Mouse (Mus musculus) cerebellum, postnatal 36 days (tissue): ENCODE results near the gene Sh3bgr.

Experiments used
- DNase-seq, 2 experiments: peaks; one replicate each; pipeline ENCODE4 v3.0.0; 2021 to 2022; ENCODE audit warnings: mixed read lengths in 2 of 2

Sh3bgr gene

DNA sequence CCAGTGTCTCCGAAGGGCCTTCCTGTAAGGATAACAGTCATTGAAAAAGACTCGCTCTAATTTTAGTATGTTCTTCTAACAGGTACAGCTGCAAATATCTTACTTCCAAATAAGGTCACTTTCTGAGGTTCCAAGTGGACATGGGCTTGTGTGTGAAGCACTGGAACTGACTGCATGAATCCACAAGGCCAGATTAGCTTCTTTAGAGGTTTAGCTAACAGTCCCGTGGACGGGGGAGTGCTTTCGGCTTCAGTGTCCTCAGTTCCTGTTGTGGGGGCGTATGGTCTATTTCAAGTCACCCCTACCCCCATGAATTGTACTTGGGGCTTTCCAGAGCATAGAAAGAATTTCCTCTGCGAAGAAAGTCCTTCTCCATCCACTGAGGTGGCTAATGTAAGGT, 10.6 kb downstream of the Sh3bgr start:
- no peak for DNase-seq

DNA sequence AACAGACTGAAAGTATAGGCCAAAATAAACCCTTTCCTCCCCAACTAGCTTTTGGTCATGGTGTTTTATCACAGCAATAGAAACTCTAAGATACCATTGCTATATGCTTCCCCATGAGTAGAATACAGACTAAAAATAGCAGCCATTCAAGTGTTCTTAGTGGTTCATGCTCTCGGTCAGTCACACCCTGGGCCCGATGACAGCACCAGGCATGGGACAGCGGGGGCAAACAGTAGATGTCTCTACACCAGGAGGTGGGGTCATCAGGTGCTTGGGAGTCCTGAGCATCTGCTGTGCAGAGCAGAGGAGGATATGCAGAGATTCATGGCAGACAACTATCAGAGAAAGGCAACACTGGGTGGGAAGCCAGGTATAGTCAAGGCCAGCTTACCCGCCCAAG, 12.8 kb downstream of the Sh3bgr start:
- no peak for DNase-seq

DNA sequence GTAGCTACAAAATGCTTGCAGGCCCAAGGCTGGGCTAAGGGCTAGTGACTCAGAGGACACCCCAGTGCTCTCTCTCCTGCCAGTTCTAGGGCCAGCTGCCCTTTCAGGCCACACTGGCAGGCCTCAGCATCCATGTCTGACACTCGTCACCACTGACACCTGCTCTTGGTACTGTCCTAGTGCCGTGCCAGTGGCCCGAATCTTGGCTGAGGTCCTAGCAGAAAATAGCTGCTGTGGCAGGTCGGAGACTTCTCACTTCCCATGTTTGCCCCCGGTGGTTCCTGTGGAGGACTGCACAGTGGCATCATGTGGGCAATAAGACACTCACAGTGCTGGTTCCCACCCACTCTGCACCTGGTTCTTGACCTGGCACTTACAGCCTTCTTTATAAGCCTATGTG, 21.2 kb downstream of the Sh3bgr start:
- DNase-seq = peak; percentile 35 to 42

DNA sequence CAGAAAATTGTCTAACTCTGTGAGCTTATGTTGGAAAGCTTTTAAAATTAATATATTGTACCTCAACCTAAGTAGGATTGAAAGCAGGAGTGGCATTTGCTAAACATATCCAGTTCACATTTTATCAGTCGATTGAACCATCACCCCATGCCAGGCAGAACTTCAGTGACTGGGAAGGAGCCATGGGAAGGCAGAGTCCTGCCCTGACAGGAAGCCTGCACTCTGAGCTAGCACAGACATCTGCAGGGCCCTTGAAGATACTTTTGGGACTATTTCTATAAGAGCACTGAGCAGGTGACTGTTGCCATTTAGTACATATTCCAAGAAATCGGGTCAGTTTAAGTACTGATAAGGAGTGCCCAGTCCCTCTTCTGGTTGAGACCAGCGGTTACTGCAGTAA, 21.7 kb downstream of the Sh3bgr start:
- DNase-seq = no peak

DNA sequence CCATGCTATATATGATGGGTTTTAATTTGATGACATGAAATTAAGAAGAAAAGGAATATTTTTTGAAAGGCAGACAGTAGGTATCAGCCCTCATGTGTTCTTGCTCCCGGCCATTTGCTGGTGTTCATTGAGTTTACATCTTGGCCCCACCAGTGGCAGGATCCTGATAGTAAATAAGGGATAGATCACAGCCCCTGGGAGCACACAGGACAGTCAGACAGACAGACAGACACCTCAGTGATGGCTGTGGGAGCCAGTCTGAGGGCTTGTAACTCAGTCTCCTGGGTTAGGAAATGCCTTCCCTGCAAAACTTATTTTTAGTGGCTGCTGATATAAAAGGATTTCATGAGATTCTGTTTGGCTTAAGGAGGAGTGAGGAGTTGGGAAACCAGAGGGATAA, 22.2 kb downstream of the Sh3bgr start:
- DNase-seq = no peak

DNA sequence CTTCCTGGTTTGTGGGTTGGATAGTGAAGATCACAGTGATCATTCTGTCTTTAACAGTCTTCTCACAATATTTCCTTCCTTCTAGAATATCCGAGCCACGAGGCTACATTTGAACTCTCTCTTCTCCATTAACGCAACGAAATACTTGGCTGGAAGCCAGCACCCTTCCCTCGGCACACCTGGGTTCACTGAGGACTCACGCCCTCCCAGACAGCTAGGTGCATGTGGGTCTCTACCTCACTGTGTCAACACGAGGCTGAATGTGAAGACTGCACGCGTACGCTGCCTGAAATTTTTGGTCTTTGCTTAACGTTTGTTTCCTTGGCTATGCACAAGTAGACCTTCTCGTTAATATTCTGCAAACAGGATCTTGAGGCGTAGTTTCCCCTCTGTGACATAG, 28.2 kb downstream of the Sh3bgr start:
- no peak for DNase-seq

DNA sequence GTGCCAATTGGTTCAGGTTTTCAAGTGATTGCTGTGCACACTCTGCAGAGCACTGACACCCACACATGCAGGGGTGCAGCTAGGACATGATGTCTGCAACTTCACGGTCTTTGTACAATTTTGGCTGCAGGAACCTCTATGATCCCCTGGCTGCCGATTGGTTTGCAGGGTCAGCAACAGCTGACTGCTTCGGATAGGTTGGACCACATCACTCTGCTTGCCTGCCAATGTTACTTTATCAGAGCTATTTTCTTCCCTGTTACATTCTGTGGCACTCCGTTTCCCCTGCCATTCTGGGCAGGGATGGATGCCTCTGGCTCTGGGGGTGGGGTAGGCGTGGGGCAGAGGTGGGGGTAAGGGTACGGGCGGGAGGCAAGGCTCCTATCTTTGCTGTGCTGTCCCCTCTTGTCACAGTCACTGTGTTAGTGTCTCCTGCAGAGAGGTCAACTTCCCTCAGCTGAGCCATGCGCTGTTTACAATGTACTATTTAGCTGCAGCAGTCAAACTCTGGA, 28.9 kb downstream of the Sh3bgr start:
- DNase-seq = no peak

DNA sequence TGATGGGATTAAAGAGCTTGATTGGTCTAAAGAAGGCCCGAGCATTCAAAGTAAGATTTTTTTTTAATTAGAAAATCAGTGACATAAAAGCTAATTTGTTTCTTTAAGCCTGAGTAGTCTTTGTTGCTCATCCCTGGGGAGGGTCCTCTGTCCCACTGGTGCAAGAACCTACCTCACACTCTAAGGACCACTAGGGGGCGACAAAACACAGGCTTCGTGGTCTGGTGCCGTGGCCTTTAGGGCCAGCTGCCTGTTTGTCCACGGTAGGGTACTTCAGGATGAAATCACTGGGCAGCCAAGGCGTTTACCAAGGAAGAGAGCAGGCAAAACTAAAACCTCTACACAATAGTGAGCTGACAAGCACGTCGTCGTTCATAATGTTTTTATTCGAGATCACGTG, 30.2 kb downstream of the Sh3bgr start:
- peak; percentile 78 to 82 for DNase-seq

DNA sequence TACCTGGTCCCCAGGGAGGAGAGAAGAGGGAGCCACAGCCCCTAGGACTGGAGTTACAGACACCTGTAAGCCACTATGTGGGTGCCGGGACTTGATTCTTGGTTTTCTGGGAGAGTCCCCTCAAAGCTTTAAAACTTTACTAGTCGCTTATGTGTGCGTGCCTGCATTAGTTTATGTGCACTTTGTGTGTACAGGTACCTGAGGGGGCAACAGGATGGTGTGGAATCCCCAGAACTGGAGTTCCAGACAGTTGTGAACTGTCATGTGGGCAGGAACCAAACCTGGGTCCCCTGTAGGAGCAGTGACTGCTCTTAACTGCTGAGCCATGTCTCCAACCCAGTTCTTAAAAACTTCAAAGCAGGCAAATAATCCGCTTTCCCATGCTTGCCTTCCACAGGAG, 31.0 kb downstream of the Sh3bgr start:
- DNase-seq = no peak

DNA sequence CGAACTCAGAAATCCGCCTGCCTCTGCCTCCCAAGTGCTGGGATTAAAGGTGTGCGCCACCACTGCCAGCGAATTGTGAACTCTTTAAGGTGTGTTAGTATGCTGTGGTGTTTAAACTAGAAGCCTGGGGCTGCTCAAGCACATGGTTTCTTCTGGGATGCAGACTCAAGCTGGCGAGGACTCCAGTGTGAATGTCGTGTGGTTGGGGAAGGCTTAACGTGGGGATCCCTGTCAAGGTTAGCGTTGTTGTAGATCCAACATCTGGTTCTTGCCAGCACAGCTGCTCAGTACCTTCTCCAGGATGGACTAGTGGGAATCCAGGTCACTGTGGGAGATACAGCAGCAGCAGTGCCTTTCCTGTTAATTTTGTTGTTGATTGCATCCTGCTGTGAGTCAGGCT, 31.7 kb downstream of the Sh3bgr start:
- DNase-seq = no peak

DNA sequence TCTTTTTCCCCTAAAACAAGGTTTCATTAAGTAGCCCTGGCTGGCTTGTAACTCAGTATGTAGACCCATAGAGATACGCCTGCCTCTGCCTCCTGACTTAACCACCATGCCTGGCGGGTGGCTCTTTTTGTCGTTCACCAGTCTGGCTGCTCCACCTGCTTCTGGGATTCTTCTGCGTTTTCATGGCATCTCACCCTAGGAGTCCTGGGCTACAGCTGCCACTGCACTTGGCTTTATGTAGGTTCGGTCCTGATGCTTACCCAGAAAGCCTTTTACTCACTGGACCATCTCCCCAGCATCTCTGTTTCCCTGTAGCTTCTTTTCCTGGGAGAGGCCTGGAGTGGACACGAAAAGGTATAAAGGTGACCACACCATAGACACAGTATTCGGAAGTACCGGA, 33.7 kb downstream of the Sh3bgr start:
- DNase-seq = no peak

DNA sequence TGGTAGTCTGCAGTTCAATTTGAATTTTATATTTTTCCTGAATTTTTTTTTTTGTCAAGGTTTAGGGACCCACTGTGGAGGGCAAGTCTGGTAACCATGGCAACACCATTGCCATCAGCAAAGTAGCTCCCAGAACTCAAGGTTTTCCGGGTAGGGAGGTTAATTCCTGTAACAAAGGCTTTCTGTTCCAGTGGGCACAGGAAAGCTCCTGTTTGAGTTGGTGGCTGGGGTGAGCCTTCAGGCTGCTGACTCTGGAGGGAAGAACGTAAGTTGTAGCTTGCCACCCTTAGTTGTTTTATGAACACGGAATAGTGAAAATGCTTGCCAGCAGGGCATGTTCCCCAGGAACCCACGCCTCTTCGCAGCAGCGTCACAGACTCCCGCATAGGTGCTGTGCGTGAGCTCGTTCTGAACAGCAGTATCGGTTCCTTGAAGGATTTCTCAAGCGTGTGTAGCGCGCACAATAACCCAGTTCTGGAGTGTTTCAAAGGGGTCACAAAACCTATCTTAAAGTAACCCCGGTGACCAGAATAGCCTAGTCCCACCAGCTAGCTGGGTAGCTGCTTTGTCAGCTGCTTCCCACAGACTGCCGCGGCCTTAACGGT, 35.2 kb downstream of the Sh3bgr start, which contains the start of gene B3galt5:
TSS of gene B3galt5 (plus strand) at position 436 of the 605 bp plus-strand sequence.
- no peak for DNase-seq

DNA sequence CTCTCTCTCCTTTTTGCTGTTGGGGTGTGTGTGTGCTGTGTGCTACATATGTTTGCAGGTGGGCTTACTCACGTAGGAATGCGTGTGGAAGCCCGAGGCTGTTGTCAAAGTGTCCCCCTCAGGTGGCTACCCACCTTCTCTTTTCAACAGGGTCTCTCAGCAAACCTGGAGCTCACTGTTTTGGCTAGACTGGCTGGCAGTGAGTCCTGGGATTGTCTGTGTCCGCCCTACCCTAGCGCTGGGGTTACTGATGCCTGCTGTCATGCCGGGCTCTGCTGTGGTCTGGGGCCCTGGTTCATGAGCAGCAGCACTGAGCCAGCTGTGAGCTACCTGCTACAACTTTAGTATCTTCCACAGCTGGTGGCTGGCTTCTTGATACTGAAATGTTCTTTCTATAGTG, 44.2 kb downstream of the Sh3bgr start:
- DNase-seq = no peak

DNA sequence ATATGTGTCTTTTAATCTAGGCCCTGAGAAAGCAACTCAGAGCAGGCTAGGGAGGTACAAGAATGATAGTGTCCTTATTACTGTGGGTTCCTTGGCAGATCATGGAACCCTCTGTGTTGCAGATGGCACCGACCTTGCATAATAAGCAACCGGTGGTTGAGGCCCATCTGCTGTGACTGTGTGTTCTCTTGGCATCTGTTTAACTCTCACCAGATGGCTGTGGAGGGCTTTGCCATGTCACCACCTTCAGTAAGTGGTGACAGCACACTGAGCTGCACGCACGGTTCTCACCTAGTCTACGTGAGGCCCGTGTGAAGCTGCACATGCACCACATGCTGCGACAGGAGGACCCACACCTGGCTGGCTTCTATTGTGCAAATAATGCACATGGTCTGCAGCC, 49.4 kb downstream of the Sh3bgr start:
- peak; percentile 91 to 97 for DNase-seq

DNA sequence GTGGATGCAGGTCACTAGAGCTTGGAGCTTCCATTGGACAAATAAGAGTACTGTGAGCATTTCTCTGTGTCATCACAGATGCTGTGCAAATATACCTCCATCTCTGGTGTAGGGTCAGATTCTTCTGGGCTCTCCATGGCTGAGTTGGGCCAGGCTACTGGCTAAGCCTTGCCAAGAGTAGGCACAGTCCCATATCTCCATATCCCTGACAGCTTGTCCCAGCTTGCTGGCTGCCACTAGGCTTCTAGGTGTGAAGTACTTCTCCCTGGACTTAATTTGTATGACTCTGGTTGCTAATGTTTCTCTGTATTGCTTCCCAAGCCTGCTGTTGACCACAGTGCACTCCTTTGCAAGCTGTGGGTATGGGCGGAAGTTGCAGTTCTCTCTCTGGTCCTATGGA, 51.9 kb downstream of the Sh3bgr start:
- peak; percentile 45 to 51 for DNase-seq

DNA sequence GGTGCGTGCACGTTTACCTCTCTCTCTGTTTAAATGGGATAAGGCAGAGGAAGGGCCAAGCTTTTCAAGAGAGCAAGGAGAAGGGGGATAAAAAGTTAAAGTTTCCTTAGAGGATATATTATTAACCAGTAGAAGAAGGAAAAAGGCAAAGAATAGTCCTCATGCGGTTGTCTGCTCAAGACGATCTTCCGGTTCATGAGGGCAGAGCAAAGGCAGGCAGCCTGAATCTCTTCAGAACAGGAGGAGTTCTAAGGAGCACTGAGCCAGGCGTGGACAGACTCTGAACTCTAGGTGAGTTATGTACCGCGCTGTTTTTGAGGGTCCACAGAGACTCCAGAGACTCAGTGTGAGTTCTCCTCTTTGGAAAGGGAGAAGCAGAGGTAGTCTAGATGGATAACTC, 58.2 kb downstream of the Sh3bgr start:
- no peak for DNase-seq

DNA sequence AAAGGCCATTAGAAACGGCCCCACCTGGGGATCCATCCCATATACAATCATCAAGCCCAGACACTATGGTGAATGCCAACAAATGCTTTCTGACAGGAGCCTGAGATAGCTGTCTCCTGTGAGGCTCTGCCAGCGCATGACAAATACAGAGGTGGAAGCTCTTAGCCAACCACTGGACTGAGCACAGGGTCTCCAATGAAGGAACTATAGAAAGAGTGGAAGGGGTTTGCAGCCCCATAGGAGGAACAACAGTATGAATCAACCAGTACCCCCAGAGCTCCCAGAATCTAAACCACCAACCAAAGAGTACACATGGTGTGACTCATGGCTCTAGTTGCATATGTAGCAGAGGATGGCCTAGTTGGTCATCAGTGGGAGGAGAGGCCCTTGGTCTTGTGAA, 71.5 kb downstream of the Sh3bgr start:
- DNase-seq = no peak

DNA sequence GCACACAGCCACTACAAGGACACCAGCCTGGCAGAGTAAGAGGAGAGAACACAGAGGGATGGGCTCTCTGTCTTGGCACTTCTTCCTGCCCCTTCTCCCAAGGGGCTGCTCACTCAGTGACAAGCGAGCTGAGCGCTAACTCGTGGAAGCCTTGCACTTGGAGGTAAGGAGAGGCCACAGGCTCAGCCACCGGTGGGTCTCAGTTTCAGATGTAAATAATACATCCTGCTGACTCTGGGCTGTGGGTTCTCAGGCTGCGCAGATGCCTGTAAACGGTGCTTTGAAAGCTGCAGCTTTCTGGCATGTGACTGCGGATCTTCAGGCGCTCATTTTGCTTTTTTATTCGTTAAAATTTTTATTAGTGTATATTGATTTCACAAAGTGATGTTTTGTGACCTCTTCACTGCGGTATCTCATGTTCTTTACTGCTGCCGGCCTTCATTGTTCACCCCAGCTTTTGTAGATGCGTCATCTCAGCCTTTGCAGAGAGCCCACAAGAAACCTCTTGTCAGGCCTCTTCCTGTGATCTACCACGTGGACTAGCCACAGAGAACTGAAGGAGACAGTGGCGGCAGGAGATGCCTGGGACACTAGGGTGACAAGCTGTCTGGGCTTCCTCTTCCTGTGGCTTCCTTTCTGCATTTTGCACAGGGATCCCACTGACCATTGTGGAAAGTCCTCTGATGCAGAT, 72.8 kb downstream of the Sh3bgr start:
- DNase-seq = no peak

DNA sequence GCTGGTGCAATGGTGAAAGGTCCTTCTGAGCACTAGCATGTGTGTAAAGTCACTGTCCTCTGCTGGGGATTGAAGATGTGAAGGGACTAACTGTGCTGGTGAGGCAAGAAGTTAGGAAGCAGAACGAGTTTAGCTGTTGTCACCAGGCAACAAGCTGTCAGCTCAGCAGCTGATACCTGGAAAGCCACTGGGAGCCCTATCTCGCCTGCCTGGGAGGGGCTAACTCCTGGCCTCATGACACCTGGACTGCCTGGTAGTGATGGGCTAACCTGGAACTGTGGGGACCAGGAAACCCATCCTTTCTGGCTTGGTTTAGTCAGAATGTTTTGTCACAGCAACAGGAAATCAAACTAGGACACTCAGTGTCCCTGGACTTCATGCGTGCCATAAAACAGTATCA, 76.3 kb downstream of the Sh3bgr start:
- no peak for DNase-seq
